Mouse (Mus musculus) layer of hippocampus, postnatal 36 days (tissue): ENCODE measurements around the gene Taf1. TPM values are rescaled to one million over a fixed set of nuclear protein-coding genes. Genes with fewer than 3 reads are reported as not detected.

Experiments
- DNase-seq, 2 experiments: peaks; one replicate each; pipeline ENCODE4 v3.0.0; 2022
- total RNA-seq, 2 experiments: library from RNA; stranded (reverse); gene quantifications; 2 replicates each; pipeline ENCODE4 v1.2.3; 2021

The Taf1 gene
- total RNA-seq = 10 to 100 TPM; 50.0 to 51.0 TPM

GRCm38 (mm10) chrX:101532347-101533221 lies at the start of gene Taf1:
Taf1 (plus strand) TSS chrX:101532734.
- peak; percentile 88 to 91 for DNase-seq

GRCm38 (mm10) chrX:101486487-101487152 lies 45.9 kb upstream of the Taf1 start:
- DNase-seq = peak; percentile 47 to 62

GRCm38 (mm10) chrX:101504636-101505035 lies 27.9 kb upstream of the Taf1 start:
- DNase-seq = no peak

- peak in 1 of 2 experiments; percentile 5 for DNase-seq
These were observed 16.8 kb upstream of the Taf1 start for GRCm38 (mm10) chrX:101515710-101516109.

GRCm38 (mm10) chrX:101518006-101518405 lies 14.5 kb upstream of the Taf1 start:
- DNase-seq = no peak

- DNase-seq = no peak
These were observed 10.5 kb upstream of the Taf1 start for GRCm38 (mm10) chrX:101522027-101522426.

- no peak for DNase-seq
These were observed 5.2 kb upstream of the Taf1 start for GRCm38 (mm10) chrX:101527356-101527755.

GRCm38 (mm10) chrX:101585455-101585854 lies 52.9 kb downstream of the Taf1 start:
- no peak for DNase-seq

GRCm38 (mm10) chrX:101616183-101616582 lies 83.6 kb downstream of the Taf1 start:
- no peak for DNase-seq

GRCm38 (mm10) chrX:101617889-101618288 lies 85.4 kb downstream of the Taf1 start:
- DNase-seq = no peak

GRCm38 (mm10) chrX:101620317-101620716 lies 87.8 kb downstream of the Taf1 start:
- no peak for DNase-seq

GRCm38 (mm10) chrX:101622539-101622938 lies 90.0 kb downstream of the Taf1 start:
- no peak for DNase-seq

- DNase-seq = no peak
These were observed 104.4 kb downstream of the Taf1 start for GRCm38 (mm10) chrX:101636821-101637525.

GRCm38 (mm10) chrX:101638856-101639255 lies 106.3 kb downstream of the Taf1 start:
- DNase-seq = no peak

- no peak for DNase-seq
These were observed 106.8 kb downstream of the Taf1 start for GRCm38 (mm10) chrX:101639306-101639705.

GRCm38 (mm10) chrX:101639741-101640166 lies 107.2 kb downstream of the Taf1 start, which contains the start of gene Ogt:
Ogt (plus strand) TSS chrX:101640060.
- peak; percentile 83 to 87 for DNase-seq

- peak; percentile 17 to 32 for DNase-seq
These were observed 107.9 kb downstream of the Taf1 start for GRCm38 (mm10) chrX:101640194-101641160.

- DNase-seq = no peak
These were observed 108.6 kb downstream of the Taf1 start for GRCm38 (mm10) chrX:101641161-101641530.

- no peak for DNase-seq
These were observed 109.6 kb downstream of the Taf1 start for GRCm38 (mm10) chrX:101642091-101642490.

GRCm38 (mm10) chrX:101645286-101645685 lies 112.8 kb downstream of the Taf1 start:
- no peak for DNase-seq

GRCm38 (mm10) chrX:101646621-101647020 lies 114.1 kb downstream of the Taf1 start:
- no peak for DNase-seq
